Mouse (Mus musculus) CH12.LX (cell line): ENCODE measurements at regions not wholly inside any gene's neighbourhood (a gene's known extent, or its start where the extent isn't known, plus 50 kb on each side); places are given as distances from the start of the nearest gene placed in this dataset.

Experiments
- CTCF ChIP-seq, 2 experiments: IDR thresholded peaks in 1 of 2; conservative IDR thresholded peaks in 1 of 2; 2 replicates each; pipeline ENCODE4 v1.5.1; 2011 to 2012; ENCODE audit warnings: low read depth in 2 of 2, low read length in 2 of 2, improper control_type of control experiment in 1 of 2, inconsistent platforms in 1 of 2, mild to moderate bottlenecking in 1 of 2, moderate library complexity in 1 of 2
- E2F4 ChIP-seq: IDR thresholded peaks from 2 replicates; pipeline ENCODE4 v1.6.1; 2011; ENCODE audit warnings: low read depth, low read length, improper control_type of control experiment; ENCODE audit not compliant: insufficient replicate concordance
- EP300 ChIP-seq: IDR thresholded peaks from 2 replicates; pipeline ENCODE4 v1.6.1; 2011; ENCODE audit warnings: low read length, improper control_type of control experiment
- HCFC1 ChIP-seq: IDR thresholded peaks from 2 replicates; pipeline ENCODE4 v1.6.1; 2012; ENCODE audit warnings: low read depth, mild to moderate bottlenecking, inconsistent platforms, low read length, improper control_type of control experiment
- JUND ChIP-seq: conservative IDR thresholded peaks from 2 replicates; pipeline ENCODE4 v1.6.1; 2011; ENCODE audit warnings: low read depth, low read length, improper control_type of control experiment
- MAX ChIP-seq: IDR thresholded peaks from 2 replicates; pipeline ENCODE4 v1.6.1; 2011; ENCODE audit warnings: low read length, improper control_type of control experiment
- NELFE ChIP-seq: IDR thresholded peaks from 2 replicates; pipeline ENCODE4 v1.6.1; 2011; ENCODE audit warnings: low read depth, low read length, improper control_type of control experiment
- POLR2A ChIP-seq: IDR thresholded peaks from 2 replicates; pipeline ENCODE4 v1.6.1; 2011; ENCODE audit warnings: low read depth, mild to moderate bottlenecking, improper control_type of control experiment, low read length
- POLR2AphosphoS2 ChIP-seq: IDR thresholded peaks from 2 replicates; pipeline ENCODE4 v1.6.1; 2011; ENCODE audit warnings: low read depth, low read length, improper control_type of control experiment
- RAD21 ChIP-seq: IDR thresholded peaks from 2 replicates; pipeline ENCODE4 v1.6.1; 2011; ENCODE audit warnings: low read depth, mild to moderate bottlenecking, low read length, improper control_type of control experiment, moderate library complexity
- TBP ChIP-seq: conservative IDR thresholded peaks from 2 replicates; pipeline ENCODE4 v1.6.1; 2011; ENCODE audit warnings: low read depth, low read length, improper control_type of control experiment
- TCF12 ChIP-seq: IDR thresholded peaks from 2 replicates; pipeline ENCODE4 v1.6.1; 2014; ENCODE audit warnings: low read depth, mild to moderate bottlenecking, inconsistent platforms, low read length, improper control_type of control experiment
- ZC3H11A ChIP-seq: IDR thresholded peaks from 2 replicates; pipeline ENCODE4 v1.6.1; 2012; ENCODE audit warnings: low read depth, mild to moderate bottlenecking, inconsistent platforms, low read length, improper control_type of control experiment
- ZKSCAN1 ChIP-seq: IDR thresholded peaks from 2 replicates; pipeline ENCODE4 v1.6.1; 2012; ENCODE audit warnings: low read depth, inconsistent platforms, low read length, improper control_type of control experiment, borderline replicate concordance

DNA sequence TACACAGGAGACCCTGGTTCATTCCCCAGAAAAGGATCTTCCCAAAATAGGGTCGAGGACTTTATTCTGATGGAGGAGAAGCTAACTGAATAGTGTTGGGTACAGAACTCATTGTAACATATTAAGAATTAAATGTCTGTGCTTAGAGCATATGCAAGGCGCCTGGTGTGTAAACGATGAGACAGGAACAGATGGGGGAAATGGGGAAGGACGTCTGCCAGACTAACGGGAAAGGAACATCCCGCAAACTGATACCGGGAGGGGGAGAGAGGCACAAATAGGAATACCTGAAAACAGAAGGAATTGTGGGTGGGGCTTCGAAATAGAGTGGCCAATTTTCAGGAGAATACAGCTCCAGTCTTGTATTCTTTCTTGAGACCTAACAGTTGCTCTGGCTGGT lies 268.6 kb upstream of the Tbx3 start:
- TF ChIP-seq TBP (no peak), POLR2A (no peak), CTCF (conservative IDR thresholded peaks at IDR 0.05 in 1 of 2, IDR thresholded peaks at IDR 0.05 in 1 of 2; ENCODE audit: low read depth in 2 of 2, low read length in 2 of 2) (no peak), ZKSCAN1 (no peak), POLR2AphosphoS2 (no peak), EP300 (no peak), ZC3H11A (no peak), HCFC1 (no peak), NELFE (no peak), MAX (no peak), TCF12 (no peak), JUND (no peak), E2F4 (no peak), RAD21 (no peak)
